Mouse (Mus musculus) cortical plate, adult 2 months (tissue): ENCODE data around the gene Cyb5r4.

Experiments used
- CTCF ChIP-seq: fragments of 200-500 bp; IDR thresholded peaks from 2 replicates; pipeline ENCODE4 v1.5.1; 2011; ENCODE audit warnings: mild to moderate bottlenecking, control low read depth, low read length; ENCODE audit not compliant: insufficient read depth; ENCODE audit errors: extremely low read depth
- POLR2A ChIP-seq: fragments of 200-500 bp; IDR thresholded peaks from 2 replicates; pipeline ENCODE4 v1.6.1; 2011; ENCODE audit warnings: mild to moderate bottlenecking, low read length, control low read depth; ENCODE audit not compliant: insufficient read depth; ENCODE audit errors: extremely low read depth

GRCm38 (mm10) chr9:86976896-86977295 is 44.9 kb upstream of the Cyb5r4 start:
- TF ChIP-seq CTCF (no peak), POLR2A (no peak)
